Mouse (Mus musculus) ES-E14 (cell line): ENCODE measurements around the gene P3h3.

Experiments
- CHD2 ChIP-seq: IDR thresholded peaks from 2 replicates; pipeline ENCODE4 v1.6.1; 2014; ENCODE audit warnings: mild to moderate bottlenecking, low read depth, low read length, inconsistent platforms
- HCFC1 ChIP-seq: IDR thresholded peaks from 2 replicates; pipeline ENCODE4 v1.6.1; 2012; ENCODE audit warnings: low read length, inconsistent platforms, borderline replicate concordance; ENCODE audit not compliant: insufficient read depth
- MAFK ChIP-seq: IDR thresholded peaks from 2 replicates; pipeline ENCODE4 v1.6.1; 2014; ENCODE audit warnings: mild to moderate bottlenecking, low read depth, low read length, inconsistent platforms; ENCODE audit not compliant: insufficient read depth
- ZC3H11A ChIP-seq: IDR thresholded peaks from 2 replicates; pipeline ENCODE4 v1.6.1; 2012; ENCODE audit warnings: low read depth, mild to moderate bottlenecking, inconsistent platforms, low read length, borderline replicate concordance
- ZNF384 ChIP-seq: IDR thresholded peaks from 2 replicates; pipeline ENCODE4 v1.6.1; 2012; ENCODE audit warnings: low read depth, low read length, inconsistent platforms

DNA sequence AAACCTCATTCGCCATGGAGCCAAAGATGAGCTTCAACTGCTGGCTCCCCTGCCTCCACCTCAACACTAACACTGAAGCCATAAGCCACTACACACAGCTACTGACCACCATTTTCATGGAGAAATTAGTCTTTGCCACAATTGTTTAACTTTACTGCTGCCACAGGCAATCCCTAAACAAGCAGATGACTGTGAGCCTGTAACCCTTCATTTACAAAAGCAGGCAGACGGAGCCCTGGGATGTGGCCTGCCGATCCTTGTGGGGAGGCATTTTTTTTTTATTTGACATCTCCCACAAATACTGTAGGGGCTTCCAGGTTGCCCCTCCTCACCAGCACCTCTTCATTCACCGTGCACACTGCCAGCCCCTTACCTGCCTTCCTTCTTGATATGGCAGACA lies 40.9 kb downstream of the P3h3 start:
- no peak for TF ChIP-seq MAFK
- TF ChIP-seq ZC3H11A, result no peak
- no peak for TF ChIP-seq CHD2
- no peak for TF ChIP-seq ZNF384
- no peak for TF ChIP-seq HCFC1
